Mouse (Mus musculus): ENCODE data around the gene Arhgef9. TPM values are rescaled to one million over a fixed set of nuclear protein-coding genes. Genes with fewer than 3 reads are reported as not detected.

Arhgef9 gene
- 10 to 100 TPM; 79.6 to 85.9 TPM for total RNA-seq (2021)

DNA sequence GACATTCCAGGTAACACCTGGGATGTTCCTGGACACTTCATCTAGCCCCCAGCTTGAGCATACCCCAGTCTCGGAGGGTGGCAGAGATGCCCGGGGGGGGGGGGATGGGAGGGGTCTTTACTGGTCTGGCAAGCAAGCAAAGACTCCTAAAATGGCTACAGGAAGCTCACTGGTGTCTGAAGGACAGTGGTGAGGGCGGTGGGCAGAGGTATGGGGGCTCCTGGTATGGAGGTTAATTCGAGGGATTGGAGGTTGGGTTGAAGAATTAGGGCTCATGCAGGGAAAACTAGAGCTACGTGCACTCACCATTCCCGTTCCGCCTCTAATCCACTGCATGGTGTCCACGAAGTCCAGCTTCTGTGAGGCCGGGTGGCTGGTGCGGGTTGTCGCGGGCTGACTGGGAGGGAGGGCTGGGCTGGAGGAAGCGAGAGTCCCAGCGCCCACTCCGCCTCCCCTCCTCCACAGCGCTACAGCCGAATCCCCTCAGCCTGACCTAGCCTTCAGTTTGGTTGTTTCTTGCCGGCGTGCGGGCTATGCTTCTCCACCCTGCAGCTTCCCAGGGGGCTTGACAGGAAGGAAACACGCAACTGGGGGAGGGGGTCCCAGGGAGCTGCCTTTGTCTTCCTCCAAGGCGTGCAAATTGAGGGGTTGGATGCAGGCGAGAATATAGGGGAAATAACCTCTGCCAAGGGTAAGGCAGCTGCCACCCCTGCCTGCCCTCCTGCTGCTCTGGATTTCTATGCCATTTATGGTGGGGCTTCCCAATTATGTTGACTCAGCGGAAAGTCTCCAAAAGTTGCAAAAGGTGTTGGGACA is at the start of gene Arhgef9:
Gene Arhgef9, minus strand, starts transcription at position 753 of the 816 bp plus-strand sequence.
- DNase-seq = peak; percentile 53
- intact Hi-C loops (cut with DNase I) = no loop called here

DNA sequence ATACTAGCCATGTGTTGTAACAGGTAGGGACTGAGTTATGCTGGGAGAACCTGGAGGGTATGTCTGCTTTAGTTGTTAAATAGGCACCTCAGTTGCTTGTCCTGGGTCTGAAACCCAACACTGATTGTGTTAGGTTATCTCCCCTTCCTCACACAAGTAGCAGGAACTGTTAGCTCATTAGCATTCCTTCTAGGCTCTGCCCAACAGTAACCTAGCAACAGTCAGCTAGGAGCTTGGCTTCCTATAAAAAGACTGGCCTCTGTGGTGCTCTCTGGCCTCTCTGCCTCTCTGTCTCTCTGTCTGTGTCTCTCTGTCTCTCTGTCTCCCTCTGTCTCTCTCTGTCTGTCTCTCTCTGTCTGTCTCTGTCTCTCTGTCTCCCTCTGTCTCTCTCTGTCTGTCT is 42.2 kb upstream of the Arhgef9 start:
- intact Hi-C loops (cut with DNase I) = no loop called here

DNA sequence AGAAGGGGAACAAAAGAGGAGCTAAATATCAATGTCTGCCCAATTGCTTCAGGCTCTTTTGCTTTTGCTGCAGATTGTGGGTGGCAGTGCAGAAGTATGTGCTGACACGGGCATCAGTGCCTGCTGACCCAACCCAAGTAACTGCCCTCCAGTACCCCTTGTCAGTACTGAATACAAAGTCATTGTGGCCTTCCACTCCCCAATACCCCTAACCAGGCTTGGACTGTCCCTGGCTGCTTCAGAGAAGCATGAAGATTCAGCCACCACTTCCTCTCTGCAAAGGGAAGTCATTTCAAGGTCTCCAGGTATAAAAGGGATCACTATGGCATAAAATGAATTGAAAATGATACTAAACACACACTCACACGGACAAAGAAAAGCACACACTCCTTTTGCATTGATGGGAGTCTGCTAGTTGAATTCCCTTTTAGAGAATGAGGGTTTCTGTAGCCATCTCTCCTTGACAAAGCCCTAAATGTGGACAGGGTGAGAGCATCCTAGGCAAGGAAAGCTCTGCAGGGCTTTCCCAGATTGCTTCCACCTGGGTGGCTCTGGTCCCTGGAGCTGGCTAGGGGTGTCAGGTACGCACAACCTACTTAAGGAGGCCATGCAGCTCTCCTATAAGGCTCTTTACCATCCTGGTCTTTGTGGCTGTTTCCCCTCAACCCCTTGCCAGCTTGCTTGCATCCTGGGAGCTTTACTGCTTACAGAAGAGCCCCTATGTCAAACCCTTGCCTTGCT is 1.1 kb downstream of the Arhgef9 start:
- intact Hi-C loops (cut with DNase I) = no loop called here
- no peak for DNase-seq

More for the DNA sequence above, 42.2 kb upstream of the Arhgef9 start:
- no peak for DNase-seq

DNA sequence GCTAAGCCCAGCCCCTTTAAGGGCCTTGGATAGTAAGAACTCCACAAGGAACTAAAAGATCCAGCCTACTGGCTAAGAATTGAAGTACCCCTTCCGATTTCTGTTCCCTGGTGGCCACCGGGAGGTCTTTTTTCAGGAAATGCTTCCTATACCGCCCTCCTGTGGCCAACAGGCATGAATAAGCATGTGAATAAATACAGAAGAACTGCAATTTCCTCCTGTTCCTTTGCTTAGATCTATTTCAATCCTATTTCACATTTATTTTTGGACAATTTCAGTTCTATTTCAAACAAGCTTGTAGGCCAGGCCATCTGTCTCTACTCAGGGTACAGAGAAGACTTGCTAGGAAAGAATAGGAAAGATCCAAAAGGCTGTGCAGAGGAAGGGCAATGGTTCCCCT is 20.7 kb downstream of the Arhgef9 start:
- DNase-seq = peak; percentile 56
- intact Hi-C loops (cut with DNase I) = no loop called here

DNA sequence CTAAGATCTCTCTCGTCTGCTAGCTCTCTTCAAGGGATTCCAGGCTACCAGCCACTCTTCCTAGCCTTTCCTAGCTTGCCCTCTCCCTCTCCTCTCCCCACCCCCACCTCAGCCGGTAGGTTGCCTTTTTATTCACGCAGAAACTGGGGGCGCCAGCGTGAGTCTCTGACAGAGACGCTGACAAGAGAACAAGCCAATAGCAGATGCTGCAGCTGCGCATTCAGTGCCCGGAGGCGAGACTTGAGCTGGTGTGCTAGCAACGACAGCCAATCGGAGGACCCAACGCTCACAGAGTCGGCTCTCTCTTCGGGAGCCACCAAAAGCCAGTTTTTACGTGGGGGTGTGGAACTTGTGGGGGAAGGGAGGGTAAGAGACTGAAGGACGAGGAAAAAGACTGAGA is 30.3 kb downstream of the Arhgef9 start:
- DNase-seq = peak; percentile 92
- intact Hi-C loops (cut with DNase I) = no loop called here

DNA sequence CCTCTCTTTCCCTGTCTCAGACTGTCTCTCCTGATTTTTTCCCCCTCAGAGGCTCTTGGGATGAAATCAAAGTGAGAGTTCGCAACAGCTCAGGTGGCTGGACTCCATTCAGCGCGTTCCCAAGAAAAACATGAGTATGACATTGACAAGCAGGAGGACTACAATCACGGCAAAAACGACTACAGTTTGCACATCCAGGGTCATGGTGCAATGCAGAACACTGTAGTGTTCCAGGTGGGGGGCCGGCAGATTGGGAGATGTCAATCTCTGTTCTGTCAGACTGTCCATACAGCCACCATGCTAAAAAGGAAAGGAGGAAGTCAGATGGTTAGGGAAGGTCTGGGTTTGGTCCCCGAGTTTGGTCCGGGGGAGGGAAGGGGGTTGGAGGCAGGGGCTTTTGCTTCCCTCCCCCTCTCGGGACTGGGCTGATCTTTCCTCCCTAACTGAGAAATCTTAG is 31.0 kb downstream of the Arhgef9 start:
- peak; percentile 15 for DNase-seq
- intact Hi-C loops (cut with DNase I) = no loop called here

DNA sequence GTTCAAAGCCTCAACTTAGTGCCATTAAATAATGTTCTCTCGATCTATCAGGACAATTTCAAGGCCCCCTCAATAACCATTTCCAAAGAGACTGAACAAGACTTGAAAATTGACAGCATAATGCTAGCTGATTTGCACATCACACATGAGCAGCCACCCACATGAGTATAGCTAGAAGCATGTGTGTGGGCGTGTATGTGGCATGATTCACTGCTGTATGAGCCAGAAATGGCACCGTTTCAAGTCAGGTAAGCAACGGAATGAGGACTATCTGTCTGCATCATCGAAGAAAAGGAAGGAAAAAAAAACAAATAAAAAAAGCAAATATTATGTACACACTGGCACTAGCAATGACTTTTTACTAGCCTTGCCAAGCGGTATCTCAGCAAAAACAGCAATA is 32.5 kb downstream of the Arhgef9 start:
- intact Hi-C loops (cut with DNase I) = no loop called here
- DNase-seq = no peak

DNA sequence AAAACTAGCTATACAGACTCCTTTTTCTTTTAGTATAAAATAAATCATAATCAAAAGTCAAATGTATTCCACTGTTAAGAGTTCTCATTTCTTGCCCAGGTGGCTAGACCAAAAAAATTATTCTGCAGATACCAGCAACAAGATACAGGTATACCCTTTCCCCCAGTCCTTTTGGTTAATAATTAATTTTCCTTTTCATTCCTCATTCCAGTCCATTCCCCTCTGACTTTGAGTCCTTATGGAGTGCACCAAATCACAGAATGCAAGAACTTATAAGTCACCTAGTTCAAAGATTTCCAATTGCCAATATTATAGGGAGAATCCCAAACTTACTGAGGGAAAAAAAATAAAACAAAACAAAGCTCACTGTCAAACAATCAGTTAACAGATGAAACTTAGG is 33.2 kb downstream of the Arhgef9 start:
- DNase-seq = no peak
- intact Hi-C loops (cut with DNase I) = no loop called here

DNA sequence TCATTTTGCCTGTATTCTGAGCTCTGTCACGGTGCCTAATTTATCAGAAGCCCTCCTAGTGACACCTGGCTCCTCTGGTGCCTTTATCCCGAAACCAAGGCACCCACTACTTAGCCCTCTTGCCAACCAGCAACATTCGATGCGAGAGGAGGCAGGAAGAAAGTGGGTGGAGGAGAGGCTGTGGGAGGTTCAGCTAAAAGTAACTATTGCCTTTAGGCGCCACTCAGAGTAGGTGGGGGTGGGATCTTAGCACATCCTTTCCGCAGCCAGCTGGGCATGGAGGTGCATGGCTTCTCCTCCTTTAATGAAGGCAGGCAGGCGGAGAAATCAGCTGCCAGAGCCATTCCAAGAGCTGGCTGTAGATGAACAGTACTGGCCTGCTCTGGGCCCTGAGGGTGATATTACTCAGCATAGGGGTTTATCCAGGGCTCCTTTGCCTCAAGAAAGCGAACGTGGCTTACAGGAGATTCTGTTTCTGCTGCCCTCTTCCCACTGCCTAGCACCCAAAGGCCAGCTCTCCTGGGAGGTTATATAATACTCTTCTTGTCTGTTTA is 39.7 kb downstream of the Arhgef9 start:
- intact Hi-C loops (cut with DNase I) = no loop called here
- peak; percentile 27 for DNase-seq

DNA sequence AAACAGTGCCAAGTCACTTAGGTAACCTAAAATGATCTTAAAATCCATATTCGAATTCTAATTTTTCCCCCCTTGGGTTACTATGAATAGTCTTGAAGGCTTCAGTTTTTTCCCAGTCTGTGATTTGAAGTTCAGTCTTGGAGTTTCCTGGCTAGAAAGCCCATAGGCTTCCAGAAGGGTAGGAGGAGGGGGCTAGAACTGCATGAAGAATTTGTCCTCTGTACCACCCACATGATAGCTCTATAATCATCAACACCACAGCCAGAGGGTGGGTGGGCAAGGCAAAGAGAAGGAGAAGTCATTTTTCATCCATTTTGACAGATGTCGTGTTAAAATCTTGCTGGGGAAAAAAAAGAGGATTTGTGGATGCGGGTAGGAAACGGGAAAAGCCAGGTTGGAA is 58.0 kb downstream of the Arhgef9 start:
- no peak for DNase-seq
- intact Hi-C loops (cut with DNase I) = no loop called here

DNA sequence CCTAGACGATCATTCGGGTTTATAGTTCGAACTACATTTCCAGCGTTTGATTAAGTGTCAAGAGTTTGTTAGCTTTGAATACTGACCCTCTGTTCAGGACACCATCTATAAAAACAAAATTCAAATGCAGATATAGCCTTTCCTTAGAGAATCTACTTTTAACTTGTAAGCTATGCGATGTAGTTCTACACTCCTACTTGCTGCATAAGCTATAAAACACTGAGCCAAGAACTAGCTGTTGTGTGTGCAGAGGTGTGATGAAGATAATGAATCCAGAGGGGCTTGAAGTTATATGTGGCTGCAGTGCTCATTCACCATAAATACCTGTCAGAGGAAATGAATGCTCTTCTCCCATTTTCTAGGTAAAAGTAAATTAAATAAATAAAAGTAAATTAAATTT is 63.2 kb downstream of the Arhgef9 start:
- DNase-seq = no peak
- intact Hi-C loops (cut with DNase I) = no loop called here

DNA sequence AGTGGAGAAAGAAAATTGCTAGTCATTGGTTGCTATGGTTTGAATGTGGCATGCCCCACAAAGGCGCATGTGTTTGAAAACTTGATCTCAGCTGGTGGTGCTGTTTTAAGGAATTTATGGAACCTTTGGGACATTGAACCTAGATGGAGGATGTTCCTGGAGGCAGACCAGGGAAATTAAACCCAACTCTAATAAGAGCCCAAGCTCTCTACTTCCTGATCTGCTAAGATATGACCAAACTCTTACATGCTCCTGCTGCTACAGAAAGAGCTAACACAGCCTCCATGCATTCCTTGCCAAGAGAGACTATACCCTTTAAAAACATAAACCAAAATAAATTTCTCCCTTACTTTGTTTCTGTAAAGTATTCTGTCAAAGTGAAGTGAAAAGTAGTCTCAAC is 63.7 kb downstream of the Arhgef9 start:
- intact Hi-C loops (cut with DNase I) = no loop called here
- DNase-seq = no peak

DNA sequence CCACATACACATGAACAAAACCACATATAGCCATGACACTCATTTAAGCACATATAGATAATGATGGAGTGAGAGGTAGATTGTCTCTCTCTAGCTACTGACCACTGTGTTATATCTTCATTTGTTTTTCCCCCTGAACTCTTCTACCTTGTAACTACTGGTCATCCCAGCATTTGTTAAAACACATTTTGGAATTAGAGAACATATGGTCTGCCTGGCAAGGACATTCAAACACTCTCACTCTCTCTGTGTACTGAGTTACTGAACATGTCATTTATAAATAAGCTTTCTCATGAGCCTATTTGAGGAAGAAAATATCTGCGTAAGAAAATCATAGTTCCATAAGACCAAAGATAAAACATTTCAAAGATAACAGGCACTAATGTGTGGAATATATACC is 64.9 kb downstream of the Arhgef9 start:
- no peak for DNase-seq
- intact Hi-C loops (cut with DNase I) = no loop called here

DNA sequence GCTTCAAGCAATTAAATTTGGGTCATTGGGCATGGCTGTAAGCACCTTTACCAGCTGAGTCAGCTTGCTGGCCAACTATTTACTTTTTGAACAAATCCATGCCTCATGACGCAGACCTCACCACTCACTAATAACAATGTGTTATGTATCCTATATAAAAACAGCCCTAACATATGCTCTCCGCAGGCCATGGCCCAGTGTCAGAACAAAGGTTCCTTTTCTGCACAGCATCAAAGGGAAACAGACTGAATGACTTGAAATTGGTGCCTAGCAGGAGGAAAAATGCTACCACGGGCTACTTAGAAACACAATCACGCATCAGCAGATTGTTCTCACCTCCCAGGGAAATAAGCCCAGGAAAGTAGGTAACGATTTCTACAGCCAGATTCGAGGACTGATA is 73.2 kb downstream of the Arhgef9 start:
- intact Hi-C loops (cut with DNase I) = no loop called here
- no peak for DNase-seq

DNA sequence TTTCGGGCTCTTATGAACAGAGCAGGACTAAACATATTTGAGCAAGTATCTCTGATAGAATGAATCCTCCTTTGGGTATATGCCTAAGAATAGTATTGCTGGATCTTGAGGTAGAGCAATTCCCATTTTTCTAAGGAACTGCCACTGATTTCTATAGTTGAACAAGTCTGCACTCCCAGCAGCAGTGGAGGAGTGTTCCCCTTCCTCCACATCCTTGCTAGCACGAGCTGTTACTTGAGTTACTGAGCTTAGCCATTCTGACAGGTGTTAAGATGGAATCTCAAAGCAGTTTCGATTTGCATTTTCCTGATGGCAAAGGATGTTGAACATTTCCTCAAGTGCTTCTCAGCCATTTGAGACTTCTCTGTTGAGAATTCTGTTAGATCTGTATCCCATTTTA is 92.3 kb downstream of the Arhgef9 start:
- no peak for DNase-seq
- intact Hi-C loops (cut with DNase I) = no loop called here

DNA sequence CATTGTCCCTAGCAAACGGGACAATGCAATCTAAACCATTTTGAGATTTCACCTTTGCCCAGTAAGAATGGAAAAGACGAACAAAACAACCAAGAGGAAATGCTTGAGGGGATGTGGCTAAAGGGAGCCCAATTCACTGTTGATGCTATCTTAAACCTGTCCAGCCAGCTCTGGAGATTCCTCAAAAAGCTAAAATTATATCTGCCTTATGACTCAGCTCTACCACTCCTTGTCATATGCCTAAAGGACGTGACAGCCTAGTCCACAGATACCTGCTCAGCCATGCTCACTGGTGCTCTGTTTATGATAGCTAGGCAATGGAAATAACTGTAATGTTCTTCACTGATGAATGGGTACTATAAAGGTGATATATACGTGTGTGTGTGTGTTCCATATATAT is 109.0 kb downstream of the Arhgef9 start:
- intact Hi-C loops (cut with DNase I) = no loop called here
- no peak for DNase-seq

DNA sequence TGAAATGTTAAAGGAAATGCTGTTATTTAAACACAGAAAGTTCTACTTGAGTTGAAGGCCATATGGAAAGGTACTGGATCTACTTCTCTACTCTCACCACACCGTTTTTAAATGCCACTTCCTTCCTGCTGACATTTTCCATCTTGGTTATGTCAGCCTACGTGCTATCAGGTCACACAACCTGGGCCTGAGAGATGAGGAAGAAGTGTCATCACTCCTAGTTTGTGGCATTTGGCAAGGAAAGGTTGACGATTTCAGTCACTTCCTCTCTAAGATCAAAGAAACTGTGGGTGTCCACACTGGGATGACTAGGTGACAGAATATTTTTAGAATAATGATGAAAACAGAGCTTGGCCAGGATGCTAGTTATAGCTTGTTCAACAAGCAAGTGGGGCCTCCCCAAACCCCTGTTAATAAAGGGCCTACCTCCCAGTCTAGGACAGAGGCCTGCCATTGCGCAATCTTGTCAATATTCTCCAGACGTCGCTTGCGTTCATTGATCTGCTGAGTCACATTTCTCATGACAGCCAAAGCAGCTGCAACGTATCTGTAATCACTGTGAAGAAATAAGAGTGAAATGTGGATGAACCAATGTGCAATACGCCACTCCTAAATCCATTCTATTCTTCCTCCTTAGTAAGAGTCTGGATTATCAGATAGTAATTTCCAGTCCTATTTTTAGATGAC is 119.5 kb downstream of the Arhgef9 start:
- intact Hi-C loops (cut with DNase I) = no loop called here
- no peak for DNase-seq

DNA sequence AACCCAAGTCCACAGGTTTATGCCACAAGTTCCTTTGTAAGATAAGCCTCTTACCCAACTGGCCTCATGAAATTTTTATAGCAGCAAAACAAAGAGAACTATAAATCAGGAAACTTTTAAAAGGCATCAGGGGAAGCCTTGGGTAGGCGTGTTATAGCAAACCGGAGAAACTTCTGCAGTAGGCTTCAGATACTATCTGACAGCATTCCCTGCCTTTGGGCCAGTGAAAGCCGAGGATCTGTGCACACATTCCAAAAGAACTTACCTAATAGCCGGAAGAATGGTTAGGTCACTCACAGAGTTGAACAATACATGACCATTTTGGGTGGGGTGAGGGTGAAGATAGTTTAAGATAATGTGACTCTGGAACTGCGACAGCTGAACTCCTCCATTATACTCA is 168.7 kb downstream of the Arhgef9 start:
- intact Hi-C loops (cut with DNase I) = no loop called here
- no peak for DNase-seq

DNA sequence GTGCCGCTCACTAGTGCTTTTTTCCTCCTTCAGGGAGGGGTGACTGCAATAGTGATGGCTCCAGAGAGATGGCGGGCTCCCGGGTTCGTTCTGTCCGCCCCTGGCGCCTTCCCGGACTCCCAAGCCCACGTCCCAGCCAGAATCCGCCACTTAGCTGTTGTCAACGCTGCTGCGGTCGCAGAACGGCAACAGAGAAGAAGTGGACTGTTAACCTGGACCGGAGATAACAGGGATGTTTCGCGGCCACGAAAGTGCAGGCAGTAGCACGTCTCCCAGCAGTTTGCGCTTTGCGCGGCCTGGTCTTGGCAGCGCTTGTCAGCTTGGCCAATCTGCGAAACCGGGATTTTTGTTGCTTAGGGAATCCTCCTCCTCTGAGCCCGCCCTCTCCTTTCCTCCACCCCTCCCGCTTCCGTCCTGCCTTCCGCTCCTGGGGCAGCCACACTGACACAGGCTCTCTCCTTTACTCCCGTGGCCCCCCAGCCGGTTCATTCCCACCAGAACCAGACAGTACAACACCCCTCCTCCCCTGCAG is 170.2 kb downstream of the Arhgef9 start, which contains the start of gene Spin4:
Gene Spin4, minus strand, starts transcription at position 322 of the 532 bp plus-strand sequence.
- peak; percentile 75 for DNase-seq
- intact Hi-C loops (cut with DNase I) = no loop called here

DNA sequence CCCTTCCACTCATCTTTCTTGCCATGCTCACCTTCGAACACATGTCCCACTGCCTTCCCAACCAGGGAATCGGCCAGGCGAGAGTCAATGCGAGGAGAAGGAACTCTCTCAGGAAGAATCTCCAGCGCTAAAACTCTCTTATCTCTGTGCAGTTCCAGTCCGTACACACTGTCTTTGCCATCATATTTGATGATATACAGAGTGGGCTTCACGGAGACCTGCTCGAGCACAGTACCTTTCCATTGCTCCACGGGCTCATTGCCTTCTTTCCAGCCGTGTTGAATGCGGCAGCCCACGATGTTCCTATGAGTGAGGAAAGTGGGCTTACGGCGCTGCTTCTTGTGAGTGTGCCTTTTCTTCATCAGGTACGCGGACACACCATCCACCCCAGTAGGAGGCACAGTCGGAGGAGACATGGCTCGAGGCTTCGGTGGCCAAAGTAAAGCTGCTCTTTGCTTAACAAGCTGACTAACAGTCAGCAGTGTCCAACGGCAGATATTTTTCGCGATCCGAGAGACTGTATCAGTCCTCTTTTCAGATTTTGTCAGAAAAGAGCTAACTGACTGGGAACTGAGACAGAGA is 170.8 kb downstream of the Arhgef9 start:
- no peak for DNase-seq
- intact Hi-C loops (cut with DNase I) = no loop called here
